Comparison of ENCODE assay signal across 13 mouse cellular contexts in genomic region chr2:79185234-79186101, GRCm38 (mm10).
DNase-seq lines count a peak whose midpoint lies in the region; ATAC-seq and TF ChIP-seq lines count a peak whose summit lies in the region.
"Had no signal": no experiment of that assay in that cellular context is flagged by ENCODE, and none has a peak within 500 bp of the region (broad histone marks: within the 10 kb centered on the region; RNA-seq: fewer than 3 reads in every experiment).

No protein-coding gene starts in this region.

- 22% methylated on average over 11 of the region's 11 CpGs for WGBS in forebrain, postnatal 0 days

- H3K36me3 ChIP-seq in forebrain, postnatal 0 days (ENCODE audit: insufficient read depth): no peaks in the 10 kb centered on the region

- no peak overlapping the region for H3K9ac ChIP-seq in forebrain, postnatal 0 days

- no peak overlapping the region for H3K4me2 ChIP-seq in forebrain, postnatal 0 days (ENCODE audit: low read depth)

- H3K27me3 ChIP-seq in forebrain, postnatal 0 days (ENCODE audit: insufficient read depth, low read length): no peaks in the 10 kb centered on the region

- H3K27ac ChIP-seq in forebrain, postnatal 0 days (ENCODE audit: low read depth, low read length): no peak overlapping the region

- DNase-seq in embryo, embryonic 10.5 days (ENCODE audit: low spot score): peak; percentile 36
- no peak for DNase-seq in embryo, embryonic 9.5 days (ENCODE audit: extremely low spot score)
- peak; percentile 19 to 28 for DNase-seq in layer of hippocampus, postnatal 10 days (ENCODE audit: low spot score in 2 of 2)
- no peak for DNase-seq in layer of hippocampus, postnatal 36 days
- DNase-seq in forebrain, postnatal 0 days: peak; percentile 31
- DNase-seq in neural tube, embryonic 10.5 days (ENCODE audit: extremely low spot score, low spot score): peak; percentile 17
- DNase-seq in adrenal gland, adult 8-10 months: no peak
- no peak for DNase-seq in urinary bladder, postnatal 36 days (ENCODE audit: low spot score in 2 of 2)
- DNase-seq: cerebellum, adult 8-10 months; gastrocnemius, postnatal 10 days; kidney, adult 18-20 months; left cerebral cortex, postnatal 4 days; thymus, adult 18-20 months had no signal

- ATAC-seq in forebrain, postnatal 0 days: peak; percentile 59

- no peak overlapping the region for H3K4me3 ChIP-seq in forebrain, postnatal 0 days (ENCODE audit: low read depth, low read length)

- TF ChIP-seq CTCF in forebrain, postnatal 0 days (IDR thresholded peaks at IDR 0.05; ENCODE audit: low read depth): no peak

- H3K9me3 ChIP-seq in forebrain, postnatal 0 days (ENCODE audit: low read length): no peaks in the 10 kb centered on the region

- 0 out of 2 replicates have a peak, but pooled peaks cover 4% of the 10 kb centered on the region for H3K4me1 ChIP-seq in forebrain, postnatal 0 days (ENCODE audit: insufficient read depth)

Comparison
In these comparisons a context has a peak if more than half of its experiments do, and no peak if none do; other contexts are left out.
1. DNase-seq: peak in embryo, embryonic 10.5 days (single experiment), layer of hippocampus, postnatal 10 days (2 of 2), forebrain, postnatal 0 days (single experiment) and neural tube, embryonic 10.5 days (single experiment); none in embryo, embryonic 9.5 days (single experiment), layer of hippocampus, postnatal 36 days (0 of 2), adrenal gland, adult 8-10 months (single experiment) and urinary bladder, postnatal 36 days (0 of 2).